Mouse (Mus musculus) gastrocnemius, postnatal 25 days (tissue): ENCODE measurements at regions not wholly inside any gene's neighbourhood (a gene's known extent, or its start where the extent isn't known, plus 50 kb on each side); places are given as distances from the start of the nearest gene placed in this dataset.

ENCODE experiments used
- DNase-seq: peaks from one replicate; pipeline ENCODE4 v3.0.0; 2022

DNA sequence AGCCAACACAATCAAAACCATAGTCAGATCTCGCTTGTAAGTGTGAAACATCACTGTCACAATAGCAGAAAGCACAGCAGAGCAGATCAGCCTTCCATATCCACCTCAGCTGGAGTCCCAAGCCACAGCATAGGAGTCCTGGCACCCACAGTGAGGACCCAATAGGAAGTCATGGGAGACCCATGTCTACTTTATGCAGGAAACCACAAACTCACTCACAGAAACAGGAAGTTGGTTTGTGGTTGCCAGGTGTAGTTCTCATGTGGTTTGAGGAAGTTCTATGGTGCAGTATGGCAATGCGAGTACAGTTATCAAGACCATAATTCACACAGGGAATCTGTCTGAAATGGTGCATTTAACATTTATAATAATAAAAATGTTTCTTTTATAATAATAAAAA is 77.6 kb upstream of the Kctd3 start:
- DNase-seq: no peak

DNA sequence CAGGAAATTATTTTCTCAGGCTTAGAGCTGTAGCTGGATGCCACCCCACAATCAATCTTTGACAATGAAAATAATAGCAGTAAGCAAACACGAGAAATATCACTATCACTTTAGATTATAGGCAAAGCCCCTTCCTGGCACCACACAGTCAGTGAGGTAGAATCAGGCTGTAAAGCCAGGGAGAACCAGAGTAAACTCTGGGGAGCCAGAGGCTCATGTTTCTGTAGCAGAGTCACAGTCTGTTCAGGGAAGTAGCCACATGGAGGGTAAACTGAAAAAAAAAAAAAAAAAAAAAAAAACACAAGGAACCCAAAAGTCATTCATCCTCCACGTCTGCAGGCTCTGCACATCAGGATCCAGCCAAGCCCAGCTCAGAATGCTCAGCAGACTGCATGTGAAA is 73.6 kb upstream of the Kctd3 start:
- no peak for DNase-seq

DNA sequence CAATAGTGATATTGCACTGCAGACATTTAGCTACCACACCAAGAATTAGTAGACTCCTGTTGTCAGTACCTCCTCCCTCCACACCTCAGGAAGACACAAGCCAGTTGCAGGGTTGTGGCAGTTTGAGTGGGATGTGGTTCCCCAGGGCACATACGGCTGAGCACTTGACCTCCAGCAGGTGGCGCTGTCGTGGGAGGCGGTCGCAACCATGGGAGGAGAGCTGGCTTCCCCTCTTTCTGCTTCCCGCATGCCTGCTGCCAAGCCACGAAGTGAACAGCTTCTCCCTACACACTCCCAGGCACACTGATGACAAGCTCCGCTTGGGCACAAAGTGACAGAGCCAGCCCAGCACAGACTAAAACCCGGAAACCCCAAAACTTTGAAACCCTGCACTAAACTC is 73.2 kb upstream of the Kctd3 start:
- DNase-seq: peak; percentile 21

DNA sequence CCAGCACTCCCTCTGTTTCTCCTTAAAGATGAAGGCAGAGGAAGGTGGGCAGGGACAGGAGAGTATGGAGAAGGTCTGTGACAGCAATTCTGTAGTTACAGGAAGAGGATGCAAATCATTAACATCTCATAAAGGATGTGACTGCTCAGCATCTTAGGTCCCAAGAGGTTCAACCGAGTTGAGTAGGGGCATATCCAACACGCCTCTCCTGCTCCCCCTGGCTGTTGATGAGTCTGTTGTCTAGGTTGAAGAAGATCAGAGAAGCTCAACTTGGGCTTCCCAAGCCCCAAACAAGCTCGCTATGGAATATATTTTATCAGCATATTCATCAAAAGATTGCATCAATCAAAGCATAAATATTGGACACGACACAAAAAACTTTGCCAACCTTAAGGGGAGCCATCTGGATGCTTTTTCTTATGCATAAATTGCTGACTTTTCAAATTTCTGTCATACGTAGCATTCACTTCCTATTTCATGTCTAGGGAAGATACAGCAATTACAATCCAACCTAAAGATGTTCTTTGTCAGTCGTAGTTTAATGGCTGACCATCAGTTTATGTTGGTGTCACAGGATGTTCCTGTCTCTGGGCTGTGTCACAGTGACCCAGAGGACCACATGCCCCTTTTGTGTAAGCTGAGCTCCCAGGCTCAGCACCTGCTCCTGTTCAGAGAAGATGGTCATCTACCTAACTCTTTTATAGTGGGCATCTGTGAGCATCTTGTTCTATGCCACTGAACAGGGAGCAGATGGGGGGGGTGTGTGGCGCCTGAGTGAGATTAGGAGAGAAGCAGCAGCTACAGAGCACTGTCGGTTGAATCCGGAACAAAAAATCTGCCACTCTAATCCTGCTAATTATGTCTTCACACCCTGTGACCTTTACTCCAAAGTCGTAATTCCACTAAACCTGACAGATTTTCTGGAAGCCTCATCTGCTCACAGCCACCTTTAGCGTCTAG is 72.1 kb upstream of the Kctd3 start:
- DNase-seq: no peak

DNA sequence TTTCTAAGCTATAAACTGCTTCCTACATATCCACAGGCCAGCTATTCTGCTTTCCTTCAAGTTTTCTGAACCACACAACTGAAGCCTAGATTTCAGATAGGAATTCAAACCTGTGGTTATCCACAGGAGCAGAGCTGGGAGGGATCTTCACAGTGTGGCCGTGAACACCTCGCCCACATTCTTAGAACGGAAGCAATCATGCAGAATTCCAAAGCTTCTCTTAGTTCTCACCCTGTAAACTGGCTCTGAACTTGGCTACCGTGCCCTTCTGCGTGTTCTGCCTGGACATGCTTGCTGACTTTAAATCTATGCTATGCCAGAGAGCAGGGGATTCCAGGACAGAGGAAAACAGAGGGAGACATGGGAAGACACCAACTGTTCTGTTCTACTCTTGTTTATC is 70.2 kb upstream of the Kctd3 start:
- DNase-seq: no peak

DNA sequence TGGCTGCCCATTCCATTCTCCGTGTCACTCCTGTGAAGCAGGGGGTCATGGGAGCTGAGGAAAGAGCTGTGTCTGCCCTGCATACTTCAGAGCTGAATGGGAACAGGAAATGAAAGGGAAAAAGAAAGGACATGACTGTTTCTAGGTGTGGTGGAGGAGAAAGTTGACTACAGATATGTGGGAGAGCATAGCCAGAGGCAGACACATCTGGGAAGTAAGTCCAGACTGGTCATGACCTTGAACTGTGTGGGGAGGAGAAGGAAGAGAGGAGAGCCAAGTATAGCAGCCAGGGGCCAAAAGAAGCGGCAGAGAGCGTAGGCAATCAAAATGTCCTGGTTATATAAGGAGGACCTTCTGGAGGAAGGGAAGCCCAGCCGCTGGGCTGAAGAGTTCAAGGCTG is 68.6 kb upstream of the Kctd3 start:
- peak; percentile 16 for DNase-seq

DNA sequence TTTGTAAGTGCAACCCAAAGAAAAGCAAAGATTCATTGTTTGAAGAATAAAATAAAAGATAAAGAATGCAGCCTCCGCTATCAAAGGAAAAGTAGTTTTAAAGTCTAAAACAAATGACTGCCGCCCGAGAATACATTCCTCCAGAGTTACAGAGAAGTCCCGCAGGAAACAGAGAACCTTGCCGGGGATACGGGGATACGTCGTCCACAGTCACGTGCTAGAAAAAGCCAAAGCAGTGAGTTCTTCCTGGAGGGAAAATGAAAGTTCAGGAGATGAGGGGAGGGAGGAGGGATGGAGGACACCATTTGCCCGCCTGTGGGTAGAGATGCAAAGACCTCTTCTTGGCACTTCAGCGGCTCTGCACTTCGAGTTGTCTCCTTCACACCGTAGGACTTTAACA is 68.0 kb upstream of the Kctd3 start:
- no peak for DNase-seq

DNA sequence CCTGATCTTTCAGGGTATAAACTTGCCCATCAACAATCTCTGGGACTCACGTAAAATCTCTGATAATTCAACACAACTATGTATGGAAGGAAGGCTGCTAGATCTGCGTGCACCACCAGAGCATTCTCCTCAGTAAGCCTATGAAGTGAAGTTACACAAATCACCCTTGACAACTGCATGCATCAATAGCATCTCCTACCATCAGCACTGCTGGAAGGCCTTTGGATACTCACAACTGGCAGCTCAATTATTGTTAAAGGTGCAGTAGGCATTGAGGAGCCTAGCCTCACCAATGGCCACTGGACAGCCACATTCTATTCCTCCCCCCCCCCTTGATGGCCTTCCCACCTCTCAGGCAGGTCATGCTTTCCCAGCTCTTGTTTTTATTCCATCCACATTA is 64.9 kb upstream of the Kctd3 start:
- no peak for DNase-seq

DNA sequence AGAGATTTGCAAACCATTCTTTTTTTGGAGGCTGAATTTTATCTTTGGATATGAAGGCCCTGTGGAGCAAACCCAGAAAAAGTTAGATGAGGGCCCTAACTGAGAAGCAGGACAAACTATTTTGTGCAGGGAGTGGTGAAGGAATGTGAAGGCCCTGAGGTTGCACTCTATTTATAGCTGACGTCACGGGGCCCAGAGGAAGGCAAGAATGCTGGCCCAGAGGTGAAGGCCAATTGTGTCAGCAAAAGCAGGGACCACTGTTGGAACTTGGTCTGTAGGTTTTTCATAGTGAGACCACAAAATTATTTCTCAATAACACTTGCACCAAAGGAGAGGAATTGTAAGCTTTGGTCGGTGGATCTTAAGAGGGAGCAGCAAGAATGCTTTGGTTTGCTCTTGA is 60.6 kb upstream of the Kctd3 start:
- no peak for DNase-seq

DNA sequence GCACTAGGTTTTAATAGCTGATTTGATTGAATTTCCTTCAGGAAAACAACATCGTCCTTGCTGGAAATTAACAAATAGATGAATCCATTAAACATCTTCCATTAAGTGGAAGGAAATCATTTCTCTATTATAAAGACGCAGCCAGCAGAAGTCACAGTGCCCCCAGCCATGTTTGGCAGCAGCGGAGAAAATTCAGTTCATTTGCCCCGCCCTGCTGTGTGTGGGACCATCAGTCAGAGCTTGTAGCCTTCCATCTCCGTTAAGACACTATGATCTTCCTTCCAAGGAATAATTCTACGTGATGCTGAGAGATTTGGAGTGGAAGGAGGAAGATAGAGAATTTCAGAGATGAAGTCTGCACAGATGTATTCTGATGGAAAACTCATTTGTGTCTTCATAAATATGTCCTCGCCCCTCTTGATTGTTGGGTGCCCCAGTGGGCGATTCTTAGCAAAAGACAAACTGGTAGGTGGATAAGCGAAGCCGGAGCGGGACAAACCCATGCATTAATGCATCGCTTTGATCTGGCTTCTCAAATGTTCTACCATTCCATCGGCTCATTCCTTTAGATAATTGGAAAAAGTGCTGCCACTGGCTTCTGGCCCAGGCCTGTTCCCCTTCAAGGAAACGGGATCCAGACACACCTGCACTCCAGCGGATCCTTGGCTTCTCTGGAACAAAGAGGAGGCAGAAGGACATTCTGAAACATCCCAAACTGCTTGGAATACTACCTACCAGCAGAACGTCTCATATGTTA is 59.7 kb upstream of the Kctd3 start:
- DNase-seq: peak; percentile 38

DNA sequence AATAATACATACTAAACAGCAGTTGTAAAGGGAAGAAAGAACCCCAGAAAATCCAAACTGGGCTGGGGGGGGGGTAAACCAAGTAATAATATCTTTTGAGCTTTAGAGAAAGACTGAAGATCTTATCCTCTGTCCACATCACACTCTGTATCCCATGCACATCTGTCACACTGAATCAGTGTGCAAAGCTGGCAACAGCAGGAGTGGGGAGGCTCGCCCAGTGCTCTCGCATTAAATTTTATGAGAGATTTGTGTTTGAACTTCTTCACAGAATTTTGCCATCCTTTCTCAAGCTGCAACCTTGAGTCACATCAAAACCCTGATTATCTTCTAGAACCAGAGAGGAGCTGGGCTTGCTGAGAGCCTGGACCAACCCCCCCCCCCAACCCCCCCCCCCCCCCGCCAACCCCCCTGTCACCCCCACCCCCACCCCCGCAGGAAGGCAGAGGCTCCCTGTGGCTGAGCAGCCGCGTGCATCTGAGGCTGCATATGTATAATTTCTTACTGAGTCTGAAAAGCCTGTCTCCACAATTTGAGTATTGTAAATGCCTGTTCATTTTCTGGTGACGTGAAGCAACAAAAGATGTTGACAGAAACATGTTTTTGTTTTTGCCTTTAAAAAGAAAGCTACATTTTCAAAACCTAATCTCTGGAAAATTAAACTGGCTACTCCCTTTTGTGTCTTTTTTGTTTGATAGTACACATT is 59.0 kb upstream of the Kctd3 start:
- DNase-seq: no peak

DNA sequence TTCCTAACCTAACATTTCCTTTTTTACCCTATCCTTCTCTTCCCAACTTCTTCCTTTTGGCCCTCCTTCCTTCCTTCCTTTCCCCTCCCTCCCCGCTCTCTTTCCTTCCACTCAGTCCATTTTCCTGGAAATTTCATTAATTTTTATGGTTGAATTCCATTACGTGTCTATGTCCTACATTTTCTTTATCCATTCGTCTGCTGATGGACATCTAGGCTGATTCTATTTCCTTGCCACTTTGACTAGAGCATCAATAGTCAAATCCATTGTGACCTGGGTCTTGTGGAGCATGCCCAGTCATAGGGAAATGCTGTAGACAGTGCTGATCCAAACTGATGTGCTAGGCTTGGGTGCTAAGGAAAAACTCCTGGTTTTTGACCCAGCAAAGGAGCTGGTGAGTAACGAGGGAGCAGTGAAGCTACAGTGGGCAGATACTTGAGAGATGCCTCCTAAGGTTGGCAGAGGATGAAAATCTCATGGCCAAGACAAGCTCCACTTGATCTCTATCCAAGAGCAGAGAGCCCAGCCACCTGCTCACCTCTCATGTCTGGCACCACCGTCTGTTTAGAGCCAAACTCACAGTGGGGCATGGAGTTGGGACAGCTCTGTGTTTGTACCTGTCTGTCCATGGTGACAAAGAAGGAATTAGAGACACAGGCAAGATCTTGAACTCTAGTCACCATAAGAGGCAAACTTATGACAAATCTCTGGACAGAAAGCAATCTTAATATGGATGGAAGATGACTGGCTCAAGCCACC is 57.7 kb upstream of the Kctd3 start:
- no peak for DNase-seq

DNA sequence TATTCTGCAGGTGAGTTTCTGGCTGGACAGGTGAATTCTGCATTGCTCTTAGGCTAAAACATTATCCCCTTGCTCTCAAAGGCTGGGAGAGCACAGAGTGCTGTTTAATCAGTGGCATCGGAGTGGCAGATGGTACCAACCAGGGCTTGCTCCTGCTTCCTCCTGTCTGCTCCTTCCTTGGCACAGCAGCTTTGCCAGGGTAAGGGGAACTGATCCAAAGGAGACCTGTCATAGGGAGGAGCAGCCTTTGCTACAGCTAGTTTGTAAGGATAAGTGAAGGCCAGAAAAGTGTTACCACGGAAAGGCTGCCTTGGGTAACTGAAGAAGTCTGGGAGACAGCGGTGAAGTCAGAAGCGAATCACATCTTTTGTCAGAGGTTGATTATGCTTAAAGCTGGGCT is 57.0 kb upstream of the Kctd3 start:
- no peak for DNase-seq

DNA sequence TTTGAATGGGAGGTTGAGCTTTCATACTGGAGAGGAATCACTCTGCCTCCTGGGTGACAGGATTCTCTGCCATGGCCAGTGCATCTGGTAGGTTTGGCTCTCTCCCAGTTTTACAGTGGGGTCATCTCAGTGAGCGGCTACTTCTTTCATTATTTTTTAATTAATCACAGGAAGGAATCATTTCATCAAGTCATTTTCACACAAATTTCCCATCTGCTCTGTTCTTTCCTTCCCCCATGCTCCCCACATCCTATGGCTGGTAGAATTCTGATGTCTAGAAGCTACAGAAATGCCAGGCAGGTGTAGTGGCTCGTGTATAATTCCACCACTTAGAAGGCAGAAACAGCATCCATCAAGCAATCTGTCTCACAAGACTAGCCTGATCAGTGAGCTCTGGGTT is 56.1 kb upstream of the Kctd3 start:
- DNase-seq: no peak

DNA sequence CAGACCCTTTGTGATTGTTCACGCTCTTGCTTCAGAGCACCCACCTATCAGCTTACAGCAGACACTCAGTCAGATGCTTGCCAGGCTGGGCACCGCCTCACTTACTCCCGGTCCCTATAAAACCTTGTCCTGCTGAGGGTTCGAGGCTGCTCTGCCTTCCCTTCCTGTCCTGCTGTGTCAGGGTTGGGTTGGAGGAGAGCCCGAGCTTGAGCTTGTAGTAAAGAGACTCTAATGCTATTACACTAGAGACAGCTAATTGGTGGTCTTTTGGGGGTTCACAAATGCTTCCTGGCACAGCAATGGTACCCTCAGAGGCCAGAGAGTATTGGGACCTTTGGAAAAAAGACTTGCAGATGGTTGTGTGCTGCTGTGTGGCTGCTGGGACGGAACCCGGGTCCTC is 55.6 kb upstream of the Kctd3 start:
- DNase-seq: no peak
